Comparison of ENCODE assay signal across 7 mouse cellular contexts in the genomic region with DNA sequence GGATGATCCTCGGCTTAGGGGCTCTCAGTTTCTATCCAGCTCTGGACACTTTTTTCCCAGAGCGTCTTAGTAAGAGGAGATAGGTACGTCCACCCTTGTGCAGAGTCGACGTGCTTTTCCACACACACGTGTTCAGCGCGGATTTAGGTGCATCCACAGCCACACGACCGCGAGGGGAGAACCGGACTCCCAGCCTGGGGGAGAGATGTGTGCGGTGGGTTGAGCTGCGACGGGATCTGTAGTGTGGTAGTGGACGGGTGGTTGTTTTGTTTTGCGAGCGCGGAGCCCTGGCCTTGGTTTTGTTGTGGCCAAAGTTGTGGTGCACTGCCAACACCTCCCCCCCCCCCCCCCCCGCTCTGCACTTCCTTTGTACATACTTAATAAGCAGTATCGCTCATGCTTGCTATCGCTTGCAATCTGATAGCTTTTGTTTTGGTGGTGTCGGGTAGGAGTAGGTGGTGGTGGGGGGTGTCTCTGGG. TPM values are rescaled to one million over a fixed set of nuclear protein-coding genes. Genes with fewer than 3 reads are reported as not detected.
DNase-seq lines count a peak whose midpoint lies in the region; ATAC-seq and TF ChIP-seq lines count a peak whose summit lies in the region.

No protein-coding gene starts in this region.

- no peak for TF ChIP-seq POLR2A in thymus, adult 2 months (IDR thresholded peaks at IDR 0.05; ENCODE audit: control insufficient read depth, extremely low read depth, insufficient read depth, low read length, poor library complexity)
- no peak for TF ChIP-seq POLR2A in small intestine, adult 2 months (IDR thresholded peaks at IDR 0.05; ENCODE audit: low read depth, low read length)

- WGBS in thymus, adult 2 months, result under 1% methylated on average over 23 of the region's 23 CpGs
- under 1% methylated on average over 22 of the region's 23 CpGs for WGBS in embryonic facial prominence, embryonic 11.5 days
- 0% methylated on average over 22 of the region's 23 CpGs for WGBS in hindbrain, postnatal 0 days
- 2% methylated on average over 22 of the region's 23 CpGs for WGBS in liver, postnatal 0 days (ENCODE audit: insufficient replicate concordance)
- 1% methylated on average over 23 of the region's 23 CpGs for WGBS in small intestine, adult 2 months

- H3K4me2 ChIP-seq in embryonic facial prominence, embryonic 11.5 days (ENCODE audit: low read depth, low read length), result peak overlapping the region; percentile 97
- H3K4me2 ChIP-seq in hindbrain, postnatal 0 days (ENCODE audit: low read depth, low read length), result peak overlapping the region; percentile 100
- H3K4me2 ChIP-seq in liver, postnatal 0 days (ENCODE audit: low read depth, low read length), result peak overlapping the region; percentile 99

- peaks cover 28% of the 10 kb centered on the region for H3K4me1 ChIP-seq in thymus, adult 2 months (replicated peaks; ENCODE audit: control insufficient read depth, insufficient read depth, low read length)
- no peaks in the 10 kb centered on the region for H3K4me1 ChIP-seq in embryonic facial prominence, embryonic 11.5 days (ENCODE audit: control insufficient read depth, insufficient read depth, low read length)
- peaks cover 28% of the 10 kb centered on the region for H3K4me1 ChIP-seq in hindbrain, postnatal 0 days (ENCODE audit: insufficient read depth, low read length)
- peaks cover 16% of the 10 kb centered on the region for H3K4me1 ChIP-seq in liver, postnatal 0 days (ENCODE audit: insufficient read depth)
- peaks cover 11% of the 10 kb centered on the region; the same call in 1 of the 2 replicates for H3K4me1 ChIP-seq in small intestine, adult 2 months (ENCODE audit: control insufficient read depth, insufficient read depth, insufficient read length, low read length)

- TF ChIP-seq EP300 in liver, postnatal 0 days (IDR thresholded peaks at IDR 0.05; ENCODE audit: low read depth), result no peak

- peaks cover 4% of the 10 kb centered on the region; the same call in 1 of the 2 replicates for H3K27me3 ChIP-seq in thymus, adult 2 months (ENCODE audit: control insufficient read depth, insufficient read depth, low read length)
- no peaks in the 10 kb centered on the region for H3K27me3 ChIP-seq in embryonic facial prominence, embryonic 11.5 days (ENCODE audit: control insufficient read depth, insufficient read depth, low read length)
- no peaks in the 10 kb centered on the region for H3K27me3 ChIP-seq in hindbrain, postnatal 0 days (ENCODE audit: insufficient read depth, low read length)
- H3K27me3 ChIP-seq in liver, postnatal 0 days (ENCODE audit: insufficient read depth, low read length), result peaks cover 50% of the 10 kb centered on the region
- H3K27me3 ChIP-seq in small intestine, adult 2 months (ENCODE audit: control insufficient read depth, insufficient read depth, low read length), result peaks cover 8% of the 10 kb centered on the region

- peak overlapping the region; percentile 78 for H3K4me3 ChIP-seq in thymus, adult 2 months (ENCODE audit: control insufficient read depth, insufficient read depth, low read length)
- peak overlapping the region; percentile 98 for H3K4me3 ChIP-seq in embryonic facial prominence, embryonic 11.5 days (ENCODE audit: low read depth, low read length)
- peak overlapping the region; percentile 68 for H3K4me3 ChIP-seq in hindbrain, postnatal 0 days (ENCODE audit: low read length)
- peak overlapping the region; percentile 92 for H3K4me3 ChIP-seq in liver, postnatal 0 days (ENCODE audit: low read depth, low read length)
- peak overlapping the region; percentile 77 for H3K4me3 ChIP-seq in small intestine, adult 2 months (ENCODE audit: low read depth, low read length)

- no peaks in the 10 kb centered on the region for H3K36me3 ChIP-seq in thymus, adult 2 months (ENCODE audit: control insufficient read depth, insufficient read depth, low read length)
- H3K36me3 ChIP-seq in embryonic facial prominence, embryonic 11.5 days (replicated peaks; ENCODE audit: control insufficient read depth, insufficient read depth, low read depth, low read length), result no peaks in the 10 kb centered on the region
- H3K36me3 ChIP-seq in hindbrain, postnatal 0 days (ENCODE audit: insufficient read depth, low read length), result no peaks in the 10 kb centered on the region
- no peaks in the 10 kb centered on the region for H3K36me3 ChIP-seq in liver, postnatal 0 days (replicated peaks; ENCODE audit: insufficient read depth, low read length)
- no peaks in the 10 kb centered on the region for H3K36me3 ChIP-seq in small intestine, adult 2 months (ENCODE audit: control insufficient read depth, insufficient read depth, low read length)

- H3K9ac ChIP-seq in embryonic facial prominence, embryonic 11.5 days (replicated peaks; ENCODE audit: low read length), result peak overlapping the region; percentile 89
- H3K9ac ChIP-seq in hindbrain, postnatal 0 days (replicated peaks; ENCODE audit: low read length), result peak overlapping the region; percentile 94
- peak overlapping the region; percentile 89 for H3K9ac ChIP-seq in liver, postnatal 0 days (replicated peaks)

- no peak overlapping the region for H3K27ac ChIP-seq in thymus, adult 2 months (ENCODE audit: control insufficient read depth, insufficient read depth, low read length)
- no peak overlapping the region for H3K27ac ChIP-seq in embryonic facial prominence, embryonic 11.5 days (replicated peaks; ENCODE audit: low read depth, low read length)
- H3K27ac ChIP-seq in hindbrain, postnatal 0 days, result peak overlapping the region; percentile 99; the same call in 1 of the 2 replicates
- no peak overlapping the region for H3K27ac ChIP-seq in liver, postnatal 0 days (ENCODE audit: low read depth)
- H3K27ac ChIP-seq in small intestine, adult 2 months (ENCODE audit: insufficient read depth, low read depth, low read length), result no peak overlapping the region

- DNase-seq in thymus, adult 2 months, result no peak
- no peak for DNase-seq in thymus, postnatal 25 days
- DNase-seq in embryonic facial prominence, embryonic 11.5 days (ENCODE audit: low spot score), result peak; percentile 46
- DNase-seq in hindbrain, postnatal 0 days (ENCODE audit: low spot score), result peak; percentile 17
- peak; percentile 30 for DNase-seq in liver, postnatal 0 days
- DNase-seq in frontal cortex, adult 2 months (ENCODE audit: extremely low spot score in 1 of 2, low spot score in 1 of 2), result no peak

- TF ChIP-seq CTCF in thymus, adult 2 months (IDR thresholded peaks at IDR 0.05; ENCODE audit: borderline replicate concordance, control insufficient read depth, extremely low read depth, insufficient read depth, low read length, poor library complexity), result no peak
- no peak for TF ChIP-seq CTCF in hindbrain, postnatal 0 days (IDR thresholded peaks at IDR 0.05; ENCODE audit: low read depth)
- TF ChIP-seq CTCF in liver, postnatal 0 days (IDR thresholded peaks at IDR 0.05; ENCODE audit: low read depth), result no peak
- TF ChIP-seq CTCF in small intestine, adult 2 months (IDR thresholded peaks at IDR 0.05; ENCODE audit: extremely low read depth, insufficient read length, insufficient replicate concordance, low read depth, low read length), result no peak

- ATAC-seq in embryonic facial prominence, embryonic 11.5 days (replicated peaks; ENCODE audit: insufficient number of reproducible peaks, low FRiP score, low TSS enrichment, low read depth), result no peak
- no peak for ATAC-seq in hindbrain, postnatal 0 days
- no peak for ATAC-seq in liver, postnatal 0 days

- H3K9me3 ChIP-seq in embryonic facial prominence, embryonic 11.5 days (replicated peaks; ENCODE audit: control insufficient read depth, low read length), result no peaks in the 10 kb centered on the region
- no peaks in the 10 kb centered on the region for H3K9me3 ChIP-seq in hindbrain, postnatal 0 days (ENCODE audit: low read length)
- no peaks in the 10 kb centered on the region for H3K9me3 ChIP-seq in liver, postnatal 0 days (ENCODE audit: low read length)

RNA-seq across cellular contexts. Expression of a gene that starts 1.2 kb away (rescaled TPM):
- 9.0 and 9.2 TPM in 2 replicates for polyA plus RNA-seq in thymus, adult 2 months (2012; rRNA removed)
- 19.4 and 20.2 TPM in 2 replicates for polyA plus RNA-seq in embryonic facial prominence, embryonic 11.5 days (2014; fragmentation: Nextera tagmentation; extraction: Ambion mirVana)
- total RNA-seq in hindbrain, postnatal 0 days (2014; rRNA removed), result 36.2 and 43.2 TPM in 2 replicates
- 12.1 and 13.1 TPM in 2 replicates for polyA plus RNA-seq in hindbrain, postnatal 0 days (2015; fragmentation: Nextera tagmentation; extraction: Ambion mirVana)
- polyA plus RNA-seq in liver, postnatal 0 days (2015; fragmentation: Nextera tagmentation; extraction: Ambion mirVana), result 2.7 and 2.9 TPM in 2 replicates
- polyA plus RNA-seq in small intestine, adult 2 months (2012; rRNA removed), result 2.1 and 2.6 TPM in 2 replicates
- polyA plus RNA-seq in frontal cortex, adult 2 months (2012; rRNA removed), result 23.0 and 24.4 TPM in 2 replicates

Comparison
In these comparisons a context has a peak if more than half of its experiments do, and no peak if none do; other contexts are left out.
1. DNase-seq: peak in embryonic facial prominence, embryonic 11.5 days (single experiment), hindbrain, postnatal 0 days (single experiment) and liver, postnatal 0 days (single experiment); none in thymus, adult 2 months (single experiment), thymus, postnatal 25 days (single experiment) and frontal cortex, adult 2 months (0 of 2).
2. Peak in every context shown above with its lines, with median percentiles within 50 percentile points of each other: H3K4me3 ChIP-seq, H3K4me2 ChIP-seq and H3K9ac ChIP-seq.